Mouse (Mus musculus) inflammation-experienced regulatory T-cells, adult 6 months (primary cell): Measurements from ENCODE around the gene Axin1. TPM values are rescaled to one million over a fixed set of nuclear protein-coding genes. Genes with fewer than 3 reads are reported as not detected.
"Not testable (repeated sequence)": the region's sequence is repeated elsewhere in the genome, so short reads cannot be mapped to it uniquely, and the experiment has no call there.

ENCODE experiments used
- ATAC-seq: one replicate; pipeline ENCODE4 v1.8.0; 2017
- polyA plus RNA-seq, 3 experiments: library from polyadenylated mRNA; unstranded; fragments of 100-300 nt; shearing (Covaris generic); gene quantifications; one replicate each; pipeline ENCODE4 v1.2.1; 2017

Axin1 gene
- polyA plus RNA-seq, 3 experiments from 2014 or later = 10.3 to 11.0 (median 10.9) TPM

- no peak for ATAC-seq
Observed at GRCm38 (mm10) chr17:26188091-26188805, 49.8 kb downstream of the Axin1 start.

- ATAC-seq = not testable (repeated sequence)
Observed at GRCm38 (mm10) chr17:26191486-26191885, 53.0 kb downstream of the Axin1 start.

- ATAC-seq = no peak
Observed at GRCm38 (mm10) chr17:26192481-26193190, 54.1 kb downstream of the Axin1 start.

GRCm38 (mm10) chr17:26198892-26199291, 60.4 kb downstream of the Axin1 start, which contains the start of gene Pdia2:
Gene Pdia2 (minus strand): TSS chr17:26199087.
- ATAC-seq = no peak

- no peak for ATAC-seq
Observed at GRCm38 (mm10) chr17:26200831-26201705, 62.6 kb downstream of the Axin1 start.

- no peak for ATAC-seq
Observed at GRCm38 (mm10) chr17:26201998-26202397, 63.5 kb downstream of the Axin1 start.

- ATAC-seq = peak; percentile 52
Observed at GRCm38 (mm10) chr17:26202737-26203136, 64.2 kb downstream of the Axin1 start, which contains the start of gene Rgs11. Gene Rgs11 (plus strand): TSS chr17:26202951.

GRCm38 (mm10) chr17:26203321-26203811, 64.9 kb downstream of the Axin1 start:
- ATAC-seq = peak; percentile 39

- ATAC-seq = no peak
Observed at GRCm38 (mm10) chr17:26204766-26205165, 66.3 kb downstream of the Axin1 start.

- no peak for ATAC-seq
Observed at GRCm38 (mm10) chr17:26206392-26206791, 67.9 kb downstream of the Axin1 start.

DNA sequence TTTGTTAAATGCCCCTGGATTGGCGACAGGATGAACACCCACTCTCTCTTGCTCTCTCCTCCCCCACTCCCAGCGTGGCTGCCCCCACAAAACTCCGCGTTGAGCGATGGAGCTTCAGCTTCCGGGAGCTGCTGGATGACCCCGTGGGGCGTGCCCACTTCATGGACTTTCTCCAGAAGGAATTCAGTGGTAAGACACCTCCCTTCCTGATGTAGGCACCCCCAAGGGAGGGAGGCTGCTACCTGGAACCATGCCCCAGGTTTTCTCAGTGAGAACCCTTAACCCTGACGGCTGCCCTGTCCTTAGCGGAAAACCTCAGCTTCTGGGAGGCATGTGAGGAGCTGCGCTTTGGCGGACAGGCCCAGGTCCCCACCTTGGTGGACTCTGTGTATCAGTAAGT, 69.2 kb downstream of the Axin1 start, which contains the start of gene Arhgdig:
TSS of gene Arhgdig (minus strand) at position 101 of the 400 bp plus-strand sequence.
- ATAC-seq = no peak

GRCm38 (mm10) chr17:26212241-26212640, 73.8 kb downstream of the Axin1 start:
- no peak for ATAC-seq

- ATAC-seq = no peak
Observed at GRCm38 (mm10) chr17:26212681-26213080, 74.2 kb downstream of the Axin1 start.

DNA sequence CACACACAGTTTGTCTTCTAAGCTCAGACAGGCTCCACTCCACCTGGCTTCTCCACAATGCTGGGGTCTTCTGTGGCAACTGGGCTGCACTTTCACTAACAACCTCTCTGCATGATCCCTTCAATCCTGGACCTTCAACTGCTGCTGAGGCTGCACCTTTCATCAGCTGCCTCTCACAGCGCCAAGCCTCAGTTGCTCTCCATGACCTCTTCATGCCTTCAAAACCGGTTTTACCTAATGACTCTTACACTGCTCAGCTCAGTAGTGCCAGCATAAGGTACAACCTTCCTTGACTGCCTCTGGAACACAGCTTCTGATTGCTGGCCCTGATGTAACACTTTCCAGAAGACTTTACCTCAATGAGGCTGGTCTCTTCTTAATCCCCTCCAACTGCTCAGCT, 83.0 kb downstream of the Axin1 start:
- no peak for ATAC-seq

- no peak for ATAC-seq
Observed at GRCm38 (mm10) chr17:26225150-26225549, 86.7 kb downstream of the Axin1 start.

DNA sequence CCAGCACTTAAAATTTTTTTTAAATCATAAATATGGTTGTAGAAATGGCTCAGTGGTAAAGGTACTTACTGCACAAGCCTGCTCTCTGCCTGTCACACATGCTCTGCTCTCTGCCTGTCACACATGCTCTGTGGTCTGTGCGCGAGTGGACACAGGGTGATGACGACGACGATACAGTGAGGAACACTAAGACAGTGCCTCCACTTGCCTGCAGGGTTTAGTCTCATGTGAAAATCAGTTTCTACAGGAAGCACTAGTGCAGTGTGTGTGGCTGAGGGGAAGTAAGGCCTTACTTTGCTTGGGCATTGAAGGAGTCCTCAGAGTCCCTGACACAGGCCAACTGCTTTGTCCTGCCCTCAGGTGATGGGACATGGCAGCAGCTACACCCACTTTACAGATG, 91.3 kb downstream of the Axin1 start:
- no peak for ATAC-seq

GRCm38 (mm10) chr17:26231156-26231555, 92.7 kb downstream of the Axin1 start:
- no peak for ATAC-seq

- no peak for ATAC-seq
Observed at GRCm38 (mm10) chr17:26232863-26233262, 94.4 kb downstream of the Axin1 start.

GRCm38 (mm10) chr17:26234386-26234785, 95.9 kb downstream of the Axin1 start:
- peak; percentile 56 for ATAC-seq

DNA sequence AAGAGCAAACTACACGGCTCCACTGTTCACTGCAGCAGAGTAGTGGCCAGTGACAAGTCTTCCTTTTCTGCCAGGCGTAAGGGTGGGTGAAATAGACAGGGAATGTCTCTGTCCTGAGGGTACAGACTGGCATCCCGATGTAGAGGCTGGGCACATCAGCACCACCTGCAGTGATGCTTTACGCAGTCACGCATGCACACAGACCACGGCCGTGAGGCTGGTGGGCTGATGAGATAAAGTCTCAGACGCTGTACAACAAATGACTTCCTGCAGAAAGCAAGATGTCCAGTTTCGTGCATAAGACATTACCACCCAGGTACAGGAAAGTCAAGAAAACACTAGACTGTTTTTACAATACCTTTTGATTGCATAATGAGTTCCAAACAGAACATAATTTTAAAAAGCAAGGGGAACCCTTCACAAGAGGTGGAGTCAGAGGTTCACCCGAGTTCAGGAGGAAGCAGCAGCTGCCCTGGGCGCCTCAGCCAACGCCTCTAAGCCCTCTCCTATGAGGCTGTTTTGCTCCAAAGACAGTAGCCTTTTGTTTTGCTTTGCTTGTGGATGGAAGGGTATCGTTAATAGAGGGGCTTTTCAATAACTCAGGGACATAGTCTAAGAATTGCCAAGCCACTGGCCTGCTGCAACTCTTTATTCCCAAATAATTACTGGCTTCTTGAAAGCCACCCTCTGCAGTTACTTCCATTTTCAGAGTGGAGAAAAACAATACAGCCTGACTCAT, 96.8 kb downstream of the Axin1 start:
- no peak for ATAC-seq

GRCm38 (mm10) chr17:26237667-26238066, 99.2 kb downstream of the Axin1 start:
- ATAC-seq = no peak

DNA sequence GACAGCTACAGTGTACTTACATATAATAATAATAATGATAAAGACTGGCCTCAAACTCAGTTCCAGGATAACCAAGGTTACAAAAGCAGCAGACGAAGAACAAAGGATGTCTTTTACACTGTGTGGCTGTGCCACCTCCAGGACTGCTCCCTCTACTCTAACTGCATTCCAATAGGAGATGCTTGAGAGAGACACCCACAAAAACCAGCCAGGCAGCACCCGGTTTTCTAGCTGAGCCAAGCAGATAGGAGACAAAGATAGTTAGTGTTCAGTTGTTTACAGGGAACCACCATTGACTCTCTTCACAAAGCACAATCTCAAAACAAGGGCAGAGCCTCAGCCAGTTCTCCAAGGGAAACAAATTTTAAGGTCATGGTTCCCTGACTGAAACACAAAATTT, 101.1 kb downstream of the Axin1 start:
- ATAC-seq = no peak
